Mouse (Mus musculus) CH12.LX (cell line): ENCODE data around the gene AC131692.1. TPM values are rescaled to one million over a fixed set of nuclear protein-coding genes. Genes with fewer than 3 reads are reported as not detected.

Source experiments
- DNase-seq: peaks from one replicate; pipeline ENCODE4 v3.0.0-alpha.2; 2013; ENCODE audit errors: extremely low read depth
- H3K27ac ChIP-seq: 2 replicates; pipeline ENCODE4 v1.5.1; 2012; ENCODE audit warnings: low read depth, mild to moderate bottlenecking, control low read depth, moderate library complexity; ENCODE audit not compliant: insufficient read depth
- H3K27me3 ChIP-seq: replicated peaks from 2 replicates; pipeline ENCODE3; 2012; ENCODE audit warnings: inconsistent platforms
- H3K36me3 ChIP-seq, 2 experiments: replicated peaks in 1 of 2; 2 replicates each; pipeline versions ENCODE3 to v1.6.1; 2012; ENCODE audit warnings: inconsistent platforms in 1 of 2, low read length in 1 of 2, mild to moderate bottlenecking in 1 of 2, mixed read lengths in 1 of 2, moderate library complexity in 1 of 2; ENCODE audit not compliant: control insufficient read depth in 1 of 2, insufficient read depth in 1 of 2
- H3K4me1 ChIP-seq, 2 experiments: 2 replicates each; pipeline ENCODE4 v1.6.1; 2012; ENCODE audit warnings: inconsistent platforms in 1 of 2, moderate library complexity in 1 of 2; ENCODE audit not compliant: insufficient read depth in 2 of 2, control insufficient read depth in 1 of 2
- H3K4me2 ChIP-seq: 2 replicates; pipeline ENCODE4 v1.6.1; 2012; ENCODE audit warnings: low read depth, mild to moderate bottlenecking, control low read depth; ENCODE audit not compliant: poor library complexity, insufficient read depth, severe bottlenecking
- H3K4me3 ChIP-seq, 3 experiments: fragments of 150-350 bp in 1 of 3; sonication (generic) in 1 of 3; replicated peaks in 1 of 3; 2 replicates each; pipeline versions ENCODE3 to v1.5.1; 2011 to 2012; ENCODE audit warnings: low read depth in 2 of 3, low read length in 2 of 3, mild to moderate bottlenecking in 2 of 3, moderate library complexity in 2 of 3, control low read depth in 1 of 3, improper control_type of control experiment in 1 of 3, inconsistent platforms in 1 of 3, mixed read lengths in 1 of 3; ENCODE audit not compliant: poor library complexity in 1 of 3
- H3K79me2 ChIP-seq: replicated peaks from 2 replicates; pipeline ENCODE4 v1.6.1; 2012; ENCODE audit warnings: mild to moderate bottlenecking, moderate library complexity; ENCODE audit not compliant: control insufficient read depth, poor library complexity, insufficient read depth, severe bottlenecking; ENCODE audit errors: extremely low read depth
- H3K9ac ChIP-seq: 2 replicates; pipeline ENCODE4 v1.6.1; 2012; ENCODE audit warnings: low read depth, mild to moderate bottlenecking, control low read depth, moderate library complexity; ENCODE audit not compliant: insufficient read depth
- H3K9me3 ChIP-seq: replicated peaks from 2 replicates; pipeline ENCODE3; 2012; ENCODE audit warnings: low read length, inconsistent platforms, mixed read lengths
- BHLHE40 ChIP-seq: IDR thresholded peaks from 2 replicates; pipeline ENCODE4 v1.6.1; 2011; ENCODE audit warnings: mild to moderate bottlenecking, low read depth, low read length, improper control_type of control experiment
- CHD1 ChIP-seq: IDR thresholded peaks from 2 replicates; pipeline ENCODE4 v1.6.1; 2012; ENCODE audit warnings: low read depth, low read length, improper control_type of control experiment, inconsistent platforms
- CHD2 ChIP-seq: IDR thresholded peaks from 2 replicates; pipeline ENCODE4 v1.6.1; 2011; ENCODE audit warnings: low read length, improper control_type of control experiment
- CTCF ChIP-seq, 2 experiments: IDR thresholded peaks in 1 of 2; conservative IDR thresholded peaks in 1 of 2; 2 replicates each; pipeline ENCODE4 v1.5.1; 2011 to 2012; ENCODE audit warnings: low read depth in 2 of 2, low read length in 2 of 2, improper control_type of control experiment in 1 of 2, inconsistent platforms in 1 of 2, mild to moderate bottlenecking in 1 of 2, moderate library complexity in 1 of 2
- E2F4 ChIP-seq: IDR thresholded peaks from 2 replicates; pipeline ENCODE4 v1.6.1; 2011; ENCODE audit warnings: low read depth, low read length, improper control_type of control experiment; ENCODE audit not compliant: insufficient replicate concordance
- ELF1 ChIP-seq: IDR thresholded peaks from 2 replicates; pipeline ENCODE4 v1.6.1; 2014; ENCODE audit warnings: low read depth, mild to moderate bottlenecking, inconsistent platforms, low read length, improper control_type of control experiment
- EP300 ChIP-seq: IDR thresholded peaks from 2 replicates; pipeline ENCODE4 v1.6.1; 2011; ENCODE audit warnings: low read length, improper control_type of control experiment
- ETS1 ChIP-seq: conservative IDR thresholded peaks from 2 replicates; pipeline ENCODE4 v1.6.1; 2012; ENCODE audit warnings: low read depth, mild to moderate bottlenecking, inconsistent platforms, low read length, improper control_type of control experiment, moderate library complexity
- GABPA ChIP-seq: IDR thresholded peaks from 2 replicates; pipeline ENCODE4 v1.6.1; 2012; ENCODE audit warnings: low read depth, low read length, improper control_type of control experiment, inconsistent platforms; ENCODE audit not compliant: insufficient replicate concordance
- HCFC1 ChIP-seq: IDR thresholded peaks from 2 replicates; pipeline ENCODE4 v1.6.1; 2012; ENCODE audit warnings: low read depth, mild to moderate bottlenecking, inconsistent platforms, low read length, improper control_type of control experiment
- IRF4 ChIP-seq: IDR thresholded peaks from 2 replicates; pipeline ENCODE4 v1.6.1; 2014; ENCODE audit warnings: low read depth, mild to moderate bottlenecking, inconsistent platforms, low read length, improper control_type of control experiment
- JUN ChIP-seq: IDR thresholded peaks from 2 replicates; pipeline ENCODE4 v1.6.1; 2011; ENCODE audit warnings: low read depth, mild to moderate bottlenecking, low read length, improper control_type of control experiment, moderate library complexity; ENCODE audit not compliant: insufficient read depth
- JUND ChIP-seq: conservative IDR thresholded peaks from 2 replicates; pipeline ENCODE4 v1.6.1; 2011; ENCODE audit warnings: low read depth, low read length, improper control_type of control experiment
- KAT2A ChIP-seq: IDR thresholded peaks from 2 replicates; pipeline ENCODE4 v1.6.1; 2012; ENCODE audit warnings: low read length, improper control_type of control experiment, inconsistent platforms; ENCODE audit not compliant: insufficient replicate concordance
- MAFK ChIP-seq: IDR thresholded peaks from 2 replicates; pipeline ENCODE4 v1.6.1; 2011; ENCODE audit warnings: low read length, improper control_type of control experiment; ENCODE audit not compliant: insufficient replicate concordance
- MAX ChIP-seq: IDR thresholded peaks from 2 replicates; pipeline ENCODE4 v1.6.1; 2011; ENCODE audit warnings: low read length, improper control_type of control experiment
- MAZ ChIP-seq: IDR thresholded peaks from 2 replicates; pipeline ENCODE4 v1.6.1; 2012; ENCODE audit warnings: low read depth, mild to moderate bottlenecking, inconsistent platforms, low read length, improper control_type of control experiment, moderate library complexity
- MEF2A ChIP-seq: IDR thresholded peaks from 2 replicates; pipeline ENCODE4 v1.6.1; 2014; ENCODE audit warnings: low read depth, mild to moderate bottlenecking, inconsistent platforms, low read length, improper control_type of control experiment, borderline replicate concordance
- MXI1 ChIP-seq: IDR thresholded peaks from 2 replicates; pipeline ENCODE4 v1.6.1; 2011; ENCODE audit warnings: mild to moderate bottlenecking, low read depth, low read length, improper control_type of control experiment
- MYC ChIP-seq: IDR thresholded peaks from 2 replicates; pipeline ENCODE4 v1.6.1; 2011; ENCODE audit warnings: low read depth, mild to moderate bottlenecking, improper control_type of control experiment, low read length
- NELFE ChIP-seq: IDR thresholded peaks from 2 replicates; pipeline ENCODE4 v1.6.1; 2011; ENCODE audit warnings: low read depth, low read length, improper control_type of control experiment
- NRF1 ChIP-seq: IDR thresholded peaks from 2 replicates; pipeline ENCODE4 v1.6.1; 2014; ENCODE audit warnings: low read depth, mild to moderate bottlenecking, inconsistent platforms, low read length, improper control_type of control experiment, moderate library complexity
- PAX5 ChIP-seq: IDR thresholded peaks from 2 replicates; pipeline ENCODE4 v1.6.1; 2012; ENCODE audit warnings: low read length, inconsistent platforms, mixed read lengths
- POLR2A ChIP-seq: IDR thresholded peaks from 2 replicates; pipeline ENCODE4 v1.6.1; 2011; ENCODE audit warnings: low read depth, mild to moderate bottlenecking, improper control_type of control experiment, low read length
- POLR2AphosphoS2 ChIP-seq: IDR thresholded peaks from 2 replicates; pipeline ENCODE4 v1.6.1; 2011; ENCODE audit warnings: low read depth, low read length, improper control_type of control experiment
- RAD21 ChIP-seq: IDR thresholded peaks from 2 replicates; pipeline ENCODE4 v1.6.1; 2011; ENCODE audit warnings: low read depth, mild to moderate bottlenecking, low read length, improper control_type of control experiment, moderate library complexity
- RCOR1 ChIP-seq: conservative IDR thresholded peaks from 2 replicates; pipeline ENCODE4 v1.6.1; 2012; ENCODE audit warnings: low read depth, mild to moderate bottlenecking, inconsistent platforms, low read length, improper control_type of control experiment
- SIN3A ChIP-seq: IDR thresholded peaks from 2 replicates; pipeline ENCODE4 v1.6.1; 2012; ENCODE audit warnings: low read length, improper control_type of control experiment, inconsistent platforms
- SMC3 ChIP-seq: IDR thresholded peaks from 2 replicates; pipeline ENCODE4 v1.6.1; 2011; ENCODE audit warnings: low read depth, low read length, improper control_type of control experiment
- TBP ChIP-seq: conservative IDR thresholded peaks from 2 replicates; pipeline ENCODE4 v1.6.1; 2011; ENCODE audit warnings: low read depth, low read length, improper control_type of control experiment
- TCF12 ChIP-seq: IDR thresholded peaks from 2 replicates; pipeline ENCODE4 v1.6.1; 2014; ENCODE audit warnings: low read depth, mild to moderate bottlenecking, inconsistent platforms, low read length, improper control_type of control experiment
- UBTF ChIP-seq: IDR thresholded peaks from 2 replicates; pipeline ENCODE4 v1.6.1; 2012; ENCODE audit warnings: low read depth, mild to moderate bottlenecking, inconsistent platforms, low read length, improper control_type of control experiment, moderate library complexity
- USF1 ChIP-seq: IDR thresholded peaks from 2 replicates; pipeline ENCODE4 v1.6.1; 2014; ENCODE audit warnings: low read depth, mild to moderate bottlenecking, inconsistent platforms, low read length, improper control_type of control experiment
- USF2 ChIP-seq: conservative IDR thresholded peaks from 2 replicates; pipeline ENCODE4 v1.6.1; 2011; ENCODE audit warnings: low read depth, low read length, improper control_type of control experiment
- ZC3H11A ChIP-seq: IDR thresholded peaks from 2 replicates; pipeline ENCODE4 v1.6.1; 2012; ENCODE audit warnings: low read depth, mild to moderate bottlenecking, inconsistent platforms, low read length, improper control_type of control experiment
- ZKSCAN1 ChIP-seq: IDR thresholded peaks from 2 replicates; pipeline ENCODE4 v1.6.1; 2012; ENCODE audit warnings: low read depth, inconsistent platforms, low read length, improper control_type of control experiment, borderline replicate concordance
- ZMIZ1 ChIP-seq: IDR thresholded peaks from 2 replicates; pipeline ENCODE4 v1.6.1; 2012; ENCODE audit warnings: low read depth, mild to moderate bottlenecking, inconsistent platforms, low read length, improper control_type of control experiment
- ZNF384 ChIP-seq: IDR thresholded peaks from 2 replicates; pipeline ENCODE4 v1.6.1; 2012; ENCODE audit warnings: low read depth, low read length, improper control_type of control experiment, inconsistent platforms
- dilution Hi-C: fragments of 300-500 bp; cut with MboI; formaldehyde crosslinking; loops from 2 replicates; pipeline ENCODE4 v1.14.3; 2020; ENCODE audit warnings: low sequenced_read_pairs; ENCODE audit not compliant: extremely low pct_unique_long_range_greater_than_20kb, extremely low pct_ligation_motif_present
- in situ Hi-C: fragments of 300-500 bp; cut with MboI; formaldehyde crosslinking; loops from 3 replicates; pipeline ENCODE4 v1.14.3; 2019; ENCODE audit warnings: low sequenced_read_pairs, low pct_ligation_motif_present, low pct_unique_long_range_greater_than_20kb, mixed read lengths
- polyA plus RNA-seq: library from polyadenylated mRNA; unstranded; fragments of >175 nt; gene quantifications from 2 replicates; pipeline ENCODE4 v1.2.1, GENCODE M21; 2012; ENCODE audit warnings: low read depth; ENCODE audit not compliant: insufficient read length
- total RNA-seq, 2 experiments: library from RNA; depleted of rRNA; stranded (reverse); fragments of 300-350 nt in 1 of 2; fragments of >200 nt in 1 of 2; gene quantifications; 2 replicates each; pipeline ENCODE4 v1.2.3; 2012 to 2014

AC131692.1 gene
- total and polyA plus RNA-seq, 3 experiments = 0.74 to 4.7 (median 0.81) TPM

GRCm38 (mm10) chr19:6057313-6058096 lies 36.7 kb upstream of the AC131692.1 start, which contains the start of the genes Mrpl49 and Fau:
TSS of gene Mrpl49 (minus strand) at chr19:6057785.
TSS of gene Fau (plus strand) at chr19:6057844.
- Histone ChIP-seq H3K4me1 (peaks cover 12 to 55% of the 10 kb centered on the region in 2 experiments; a peak in 3 of 4 replicates), H3K9me3 (no peaks in the 10 kb centered on the region), H3K27ac (peak within 1 kb of the TSS; percentile 26), H3K9ac (peak within 1 kb of the TSS; percentile 73), H3K4me3 (peak within 1 kb of the TSS; percentile 73 to 99 (median 97)), H3K79me2 (peaks cover 56% of the 10 kb centered on the region), H3K27me3 (no peaks in the 10 kb centered on the region), H3K4me2 (peak within 1 kb of the TSS; percentile 80), H3K36me3 (peaks cover 46 to 53% of the 10 kb centered on the region in 2 experiments)
- dilution Hi-C loops = no loop called here
- TF ChIP-seq ZMIZ1 (peak; percentile 96), MYC (peak; percentile 17; the same call in 1 of the 2 replicates), MXI1 (peak; percentile 84), MAX (peak; percentile 66; the same call in 1 of the 2 replicates), TBP (peak; percentile 86), NELFE (peak; percentile 96), CHD1 (no peak), NRF1 (peak; percentile 95), SMC3 (no peak), CHD2 (no peak), MAFK (no peak), USF2 (no peak), UBTF (no peak), GABPA (peak; percentile 17; the same call in 1 of the 2 replicates), USF1 (no peak; the same call in 1 of the 2 replicates), SIN3A (peak; percentile 83), RAD21 (no peak), ZKSCAN1 (no peak), CTCF (conservative IDR thresholded peaks at IDR 0.05 in 1 of 2, IDR thresholded peaks at IDR 0.05 in 1 of 2; ENCODE audit: low read depth in 2 of 2, low read length in 2 of 2) (no peak), E2F4 (peak; percentile 68; the same call in 1 of the 2 replicates), MAZ (0 out of 2 replicates have a peak, but pooled peaks have one; percentile 50), MEF2A (peak; percentile 73), KAT2A (peak; percentile 84; the same call in 1 of the 2 replicates), ZC3H11A (no peak), JUND (no peak), ZNF384 (no peak), TCF12 (peak; percentile 96), POLR2AphosphoS2 (peak; percentile 85), IRF4 (peak; percentile 42; the same call in 1 of the 2 replicates), ELF1 (peak; percentile 90), POLR2A (peak; percentile 98), JUN (no peak), RCOR1 (no peak), EP300 (no peak), ETS1 (no peak), BHLHE40 (no peak), PAX5 (no peak), HCFC1 (peak; percentile 93)
- peak; percentile 95 for DNase-seq
- in situ Hi-C loops = no loop called here
